Mouse (Mus musculus): ENCODE measurements around the gene Fbxw7. TPM values are rescaled to one million over a fixed set of nuclear protein-coding genes. Genes with fewer than 3 reads are reported as not detected.
"Not testable (repeated sequence)": the region's sequence is repeated elsewhere in the genome, so short reads cannot be mapped to it uniquely, and the experiment has no call there.

Fbxw7 gene
- polyA plus RNA-seq, 1 experiment from 2014 or later = 8.0 TPM

DNA sequence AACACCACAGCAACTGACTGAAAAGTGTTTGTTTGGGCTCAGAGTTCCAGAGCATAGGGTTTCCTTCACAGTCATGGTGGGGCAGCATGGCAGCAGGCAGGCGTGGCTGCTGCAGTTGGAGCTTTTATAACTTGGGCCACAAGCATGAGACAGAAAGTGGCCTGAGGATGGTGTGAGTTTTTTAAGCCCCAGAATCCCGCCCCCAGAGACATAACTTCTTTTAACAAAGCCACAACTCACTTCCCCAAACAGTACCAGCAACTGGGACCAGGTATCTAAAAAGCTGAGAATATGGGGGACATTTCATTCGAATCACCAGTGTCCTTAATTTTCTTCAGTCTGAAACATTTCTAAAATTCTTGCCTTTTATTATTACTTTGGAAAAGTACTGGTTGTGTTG, 22.9 kb downstream of the Fbxw7 start:
- H3K4me3 ChIP-seq = no peak overlapping the region
- WGBS = 85% methylated on average over 3 of the region's 3 CpGs
- H3K9me3 ChIP-seq (replicated peaks) = no peaks in the 10 kb centered on the region
- no peak for DNase-seq (ENCODE audit: low spot score)
- no peaks in the 10 kb centered on the region for H3K27me3 ChIP-seq (ENCODE audit: low read depth, poor library complexity, severe bottlenecking)
- H3K36me3 ChIP-seq = 0 out of 2 replicates have a peak, but pooled peaks cover 3% of the 10 kb centered on the region
- H3K4me1 ChIP-seq = no peaks in the 10 kb centered on the region
- H3K27ac ChIP-seq = no peak overlapping the region

GRCm38 (mm10) chr3:84839499-84839898, 24.4 kb downstream of the Fbxw7 start:
- Histone ChIP-seq H3K36me3 (0 out of 2 replicates have a peak, but pooled peaks cover 3% of the 10 kb centered on the region), H3K27me3 (ENCODE audit: low read depth, poor library complexity, severe bottlenecking) (no peaks in the 10 kb centered on the region), H3K9me3 (replicated peaks) (no peaks in the 10 kb centered on the region), H3K4me1 (no peaks in the 10 kb centered on the region), H3K4me3 (no peak overlapping the region), H3K27ac (no peak overlapping the region)
- DNase-seq (ENCODE audit: low spot score) = no peak
- WGBS = 90% methylated on average over 5 of the region's 5 CpGs

DNA sequence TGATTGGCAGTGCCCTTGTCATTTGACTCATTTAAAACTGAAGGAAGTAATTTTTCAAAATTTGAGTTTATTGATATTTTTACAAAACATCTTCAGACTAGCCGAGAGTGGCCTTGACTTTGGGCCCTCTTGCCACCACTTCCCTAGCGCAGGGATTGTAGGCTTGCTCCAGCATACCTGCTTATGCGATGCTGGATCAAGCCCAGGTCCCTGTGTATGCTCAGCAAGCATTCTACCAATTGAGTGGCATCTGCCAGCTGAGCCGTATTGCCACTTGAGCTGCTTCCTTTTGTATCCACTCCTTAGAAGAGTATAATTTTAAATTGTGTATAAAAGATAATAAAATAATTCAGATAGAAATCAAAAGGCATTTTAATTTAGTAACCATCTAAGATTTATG, 26.2 kb downstream of the Fbxw7 start:
- H3K27ac ChIP-seq = no peak overlapping the region
- no peak for DNase-seq (ENCODE audit: low spot score)
- H3K9me3 ChIP-seq (replicated peaks) = no peaks in the 10 kb centered on the region
- H3K4me1 ChIP-seq = no peaks in the 10 kb centered on the region
- H3K36me3 ChIP-seq = 0 out of 2 replicates have a peak, but pooled peaks cover 3% of the 10 kb centered on the region
- H3K4me3 ChIP-seq = no peak overlapping the region
- H3K27me3 ChIP-seq (ENCODE audit: low read depth, poor library complexity, severe bottlenecking) = no peaks in the 10 kb centered on the region
- WGBS = 93% methylated on average over 4 of the region's 4 CpGs

- 90% methylated on average over 2 of the region's 2 CpGs for whole genome bisulfite sequencing
- no peaks in the 10 kb centered on the region for H3K27me3 ChIP-seq (ENCODE audit: low read depth, poor library complexity, severe bottlenecking)
- H3K36me3 ChIP-seq = 0 out of 2 replicates have a peak, but pooled peaks cover 3% of the 10 kb centered on the region
- no peaks in the 10 kb centered on the region for H3K9me3 ChIP-seq (replicated peaks)
- H3K27ac ChIP-seq = no peak overlapping the region
- no peaks in the 10 kb centered on the region for H3K4me1 ChIP-seq
- no peak for DNase-seq (ENCODE audit: low spot score)
- H3K4me3 ChIP-seq = no peak overlapping the region
Observed at GRCm38 (mm10) chr3:84842793-84843192, 27.7 kb downstream of the Fbxw7 start.

DNA sequence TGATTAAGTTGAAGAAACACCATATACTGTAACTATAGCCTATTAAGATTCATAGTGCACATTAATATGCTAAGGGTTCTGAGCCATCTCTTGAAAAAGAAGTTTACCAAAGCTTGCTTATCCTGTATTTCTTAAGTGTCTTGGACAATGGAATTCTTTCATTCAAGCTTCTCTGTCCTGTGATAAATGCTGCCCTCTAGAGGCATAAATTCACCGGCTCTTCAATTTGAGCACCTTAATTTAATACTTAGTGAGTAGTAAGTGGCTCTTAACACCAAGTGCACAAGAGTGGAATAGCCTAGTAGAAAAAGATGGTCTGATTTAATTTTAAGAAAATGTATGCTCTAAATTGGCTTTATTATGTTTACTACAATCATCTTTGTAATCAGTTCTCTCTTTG, 28.5 kb downstream of the Fbxw7 start:
- Histone ChIP-seq H3K27ac (no peak overlapping the region), H3K9me3 (replicated peaks) (no peaks in the 10 kb centered on the region), H3K27me3 (ENCODE audit: low read depth, poor library complexity, severe bottlenecking) (no peaks in the 10 kb centered on the region), H3K4me3 (no peak overlapping the region), H3K36me3 (0 out of 2 replicates have a peak, but pooled peaks cover 3% of the 10 kb centered on the region), H3K4me1 (no peaks in the 10 kb centered on the region)
- WGBS = 63% methylated on average over 1 of the region's 1 CpGs
- DNase-seq (ENCODE audit: low spot score) = no peak

DNA sequence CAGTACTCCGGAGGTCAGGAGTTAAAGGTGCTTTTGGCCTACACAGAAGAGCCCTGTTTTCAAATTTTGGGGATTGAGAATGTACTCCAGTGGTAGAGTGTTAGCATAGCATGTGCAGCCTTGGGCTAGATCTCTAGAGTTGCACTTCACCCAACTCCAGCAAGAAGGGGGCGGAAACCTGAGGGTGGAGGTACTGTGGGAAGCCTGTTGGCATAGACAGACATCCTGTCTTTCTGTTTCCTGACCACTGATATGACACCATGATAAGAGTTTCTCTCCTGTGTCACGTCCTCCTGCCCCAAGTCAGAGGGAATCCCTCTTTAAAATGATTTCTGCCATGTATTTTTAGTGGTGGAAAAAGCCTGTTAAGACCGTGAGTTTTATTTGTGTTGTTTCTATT, 33.7 kb downstream of the Fbxw7 start:
- WGBS = 85% methylated on average over 4 of the region's 4 CpGs
- no peaks in the 10 kb centered on the region for H3K36me3 ChIP-seq
- H3K4me1 ChIP-seq = no peaks in the 10 kb centered on the region
- no peak overlapping the region for H3K4me3 ChIP-seq
- DNase-seq (ENCODE audit: low spot score) = no peak
- no peaks in the 10 kb centered on the region for H3K27me3 ChIP-seq (ENCODE audit: low read depth, poor library complexity, severe bottlenecking)
- H3K27ac ChIP-seq = no peak overlapping the region
- no peaks in the 10 kb centered on the region for H3K9me3 ChIP-seq (replicated peaks)

DNA sequence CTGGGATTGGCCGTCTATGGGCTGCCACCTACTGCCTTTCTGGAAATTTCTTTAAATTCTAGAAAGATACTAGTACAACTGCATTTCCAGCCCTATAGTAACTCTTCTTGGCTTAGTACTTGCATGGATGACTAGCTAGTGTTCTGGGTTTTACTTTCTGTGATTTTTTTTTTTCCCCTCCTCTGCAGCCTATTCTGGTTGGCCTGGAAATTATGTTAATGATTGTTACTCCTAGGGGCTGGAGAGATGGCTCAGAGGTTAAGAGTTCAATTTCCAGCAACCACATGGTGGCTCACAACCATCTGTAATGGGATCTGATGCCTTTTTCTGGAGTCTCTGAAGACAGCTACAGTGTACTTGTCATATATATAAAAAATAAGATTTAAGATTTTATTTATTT, 35.4 kb downstream of the Fbxw7 start:
- DNase-seq (ENCODE audit: low spot score) = no peak
- H3K36me3 ChIP-seq = no peaks in the 10 kb centered on the region
- no peaks in the 10 kb centered on the region for H3K9me3 ChIP-seq (replicated peaks)
- H3K27ac ChIP-seq = no peak overlapping the region
- no peaks in the 10 kb centered on the region for H3K4me1 ChIP-seq
- no peaks in the 10 kb centered on the region for H3K27me3 ChIP-seq (ENCODE audit: low read depth, poor library complexity, severe bottlenecking)
- H3K4me3 ChIP-seq = no peak overlapping the region
- WGBS = 87% methylated on average over 1 of the region's 1 CpGs

DNA sequence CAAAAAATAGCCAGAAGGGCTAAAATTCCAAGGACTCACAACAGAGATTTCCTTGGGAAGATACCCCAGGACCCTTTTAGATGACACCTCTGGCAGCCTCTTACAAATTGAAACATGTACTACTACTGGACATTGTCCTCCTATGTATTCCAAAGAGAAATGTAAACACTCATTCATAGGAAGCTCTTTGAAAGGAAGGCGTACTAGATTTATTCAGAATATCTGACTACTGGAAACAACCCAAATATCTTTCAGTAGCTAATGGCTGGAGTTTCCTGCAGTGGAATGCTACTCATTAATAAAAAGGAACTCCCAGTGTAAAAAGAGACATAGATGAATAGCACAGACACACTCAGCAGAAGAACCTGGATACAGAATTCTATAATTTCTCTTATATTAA, 36.7 kb downstream of the Fbxw7 start:
- H3K4me1 ChIP-seq = no peaks in the 10 kb centered on the region
- 95% methylated on average over 1 of the region's 1 CpGs for WGBS
- no peak overlapping the region for H3K27ac ChIP-seq
- H3K4me3 ChIP-seq = no peak overlapping the region
- no peak for DNase-seq (ENCODE audit: low spot score)
- H3K36me3 ChIP-seq = no peaks in the 10 kb centered on the region
- no peaks in the 10 kb centered on the region for H3K27me3 ChIP-seq (ENCODE audit: low read depth, poor library complexity, severe bottlenecking)
- no peaks in the 10 kb centered on the region for H3K9me3 ChIP-seq (replicated peaks)

DNA sequence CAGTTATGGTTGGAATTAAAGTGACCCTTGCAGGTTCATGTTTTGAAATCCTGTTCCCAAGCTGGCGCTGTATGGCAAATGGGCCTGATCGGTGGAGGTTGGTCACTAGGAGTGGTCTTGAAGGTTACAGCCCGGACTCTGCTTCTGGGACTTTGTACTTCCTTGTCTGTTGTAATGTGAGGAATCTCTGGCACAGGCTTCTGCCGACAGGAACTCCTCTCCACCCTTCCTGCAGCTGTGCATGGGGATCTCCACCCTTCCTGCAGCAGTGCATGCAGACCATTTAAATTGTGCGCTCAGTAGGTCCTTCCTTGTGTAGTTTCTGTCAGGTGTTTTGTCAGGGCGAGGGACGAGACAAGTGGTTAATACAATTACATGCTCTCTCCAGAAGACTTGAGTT, 37.8 kb downstream of the Fbxw7 start:
- DNase-seq (ENCODE audit: low spot score) = no peak
- H3K27ac ChIP-seq = no peak overlapping the region
- H3K4me3 ChIP-seq = no peak overlapping the region
- 92% methylated on average over 7 of the region's 7 CpGs for WGBS
- H3K27me3 ChIP-seq (ENCODE audit: low read depth, poor library complexity, severe bottlenecking) = no peaks in the 10 kb centered on the region
- H3K4me1 ChIP-seq = no peaks in the 10 kb centered on the region
- no peaks in the 10 kb centered on the region for H3K36me3 ChIP-seq
- H3K9me3 ChIP-seq (replicated peaks) = no peaks in the 10 kb centered on the region

GRCm38 (mm10) chr3:84854440-84854839, 39.4 kb downstream of the Fbxw7 start:
- Histone ChIP-seq H3K27me3 (ENCODE audit: low read depth, poor library complexity, severe bottlenecking) (no peaks in the 10 kb centered on the region), H3K4me3 (no peak overlapping the region), H3K4me1 (no peaks in the 10 kb centered on the region), H3K27ac (no peak overlapping the region), H3K9me3 (replicated peaks) (no peaks in the 10 kb centered on the region), H3K36me3 (no peaks in the 10 kb centered on the region)
- no peak for DNase-seq (ENCODE audit: low spot score)
- WGBS = 79% methylated on average over 1 of the region's 1 CpGs

GRCm38 (mm10) chr3:84860669-84861068, 45.6 kb downstream of the Fbxw7 start:
- Histone ChIP-seq H3K4me1 (no peaks in the 10 kb centered on the region), H3K27me3 (ENCODE audit: low read depth, poor library complexity, severe bottlenecking) (no peaks in the 10 kb centered on the region), H3K36me3 (peaks cover 5% of the 10 kb centered on the region; the same call in 1 of the 2 replicates), H3K27ac (no peak overlapping the region), H3K9me3 (replicated peaks) (no peaks in the 10 kb centered on the region), H3K4me3 (no peak overlapping the region)
- DNase-seq (ENCODE audit: low spot score) = no peak
- 73% methylated on average over 1 of the region's 1 CpGs for WGBS

GRCm38 (mm10) chr3:84861817-84862216, 46.7 kb downstream of the Fbxw7 start:
- not testable (repeated sequence) for H3K36me3 ChIP-seq; H3K4me1 ChIP-seq; H3K27ac ChIP-seq; H3K27me3 ChIP-seq (ENCODE audit: low read depth, poor library complexity, severe bottlenecking); DNase-seq (ENCODE audit: low spot score); H3K4me3 ChIP-seq; H3K9me3 ChIP-seq (replicated peaks)
- 97% methylated on average over 3 of the region's 3 CpGs for WGBS

DNA sequence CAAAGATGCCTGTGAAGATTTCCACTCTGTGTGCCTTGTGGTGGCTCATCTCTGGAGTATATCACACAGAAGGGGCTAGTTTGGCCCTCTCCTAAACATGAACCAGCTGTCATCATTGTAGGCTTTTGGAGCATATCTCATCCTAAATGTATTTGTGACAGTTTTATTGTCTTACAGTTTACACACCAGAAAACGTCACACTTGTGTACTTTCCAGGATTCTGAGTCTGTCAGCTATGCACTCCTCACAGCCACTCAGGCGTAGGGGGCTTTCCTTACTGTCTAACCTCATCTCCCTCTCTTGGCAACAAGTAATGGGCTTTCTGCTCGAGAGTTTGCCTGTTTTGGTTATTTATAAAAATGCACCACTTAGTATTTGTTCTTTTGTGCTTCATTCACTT, 50.6 kb downstream of the Fbxw7 start:
- H3K4me3 ChIP-seq = no peak overlapping the region
- DNase-seq (ENCODE audit: low spot score) = no peak
- no peaks in the 10 kb centered on the region for H3K9me3 ChIP-seq (replicated peaks)
- H3K27me3 ChIP-seq (ENCODE audit: low read depth, poor library complexity, severe bottlenecking) = no peaks in the 10 kb centered on the region
- 72% methylated on average over 3 of the region's 3 CpGs for WGBS
- H3K27ac ChIP-seq = no peak overlapping the region
- peaks cover 5% of the 10 kb centered on the region; the same call in 1 of the 2 replicates for H3K36me3 ChIP-seq
- no peaks in the 10 kb centered on the region; the same call in 1 of the 2 replicates for H3K4me1 ChIP-seq

- Histone ChIP-seq H3K36me3 (peaks cover 5% of the 10 kb centered on the region; the same call in 1 of the 2 replicates), H3K9me3 (replicated peaks) (no peaks in the 10 kb centered on the region), H3K27ac (no peak overlapping the region), H3K4me3 (no peak overlapping the region), H3K4me1 (no peaks in the 10 kb centered on the region; the same call in 1 of the 2 replicates), H3K27me3 (ENCODE audit: low read depth, poor library complexity, severe bottlenecking) (no peaks in the 10 kb centered on the region)
- no peak for DNase-seq (ENCODE audit: low spot score)
- WGBS = 75% methylated on average over 4 of the region's 4 CpGs
Observed at GRCm38 (mm10) chr3:84866866-84867265, 51.8 kb downstream of the Fbxw7 start.

Measured in limb, embryonic 10.5 days (tissue).